Mouse (Mus musculus) olfactory bulb, adult 2 months (tissue): Measurements from ENCODE around the gene Hk2. TPM values are rescaled to one million over a fixed set of nuclear protein-coding genes. Genes with fewer than 3 reads are reported as not detected.

Source experiments
- H3K27ac ChIP-seq: fragments of 200-500 bp; 2 replicates; pipeline ENCODE4 v1.5.1; 2012; ENCODE audit warnings: low read depth, low read length; ENCODE audit not compliant: insufficient read depth
- H3K4me1 ChIP-seq: fragments of 200-500 bp; 2 replicates; pipeline ENCODE4 v1.6.1; 2012; ENCODE audit warnings: low read length; ENCODE audit not compliant: control insufficient read depth, insufficient read depth
- H3K4me3 ChIP-seq: fragments of 200-500 bp; 2 replicates; pipeline ENCODE4 v1.5.1; 2012; ENCODE audit warnings: mild to moderate bottlenecking, low read depth, low read length, moderate library complexity; ENCODE audit not compliant: insufficient read depth
- CTCF ChIP-seq: fragments of 200-500 bp; IDR thresholded peaks from 2 replicates; pipeline ENCODE4 v1.5.1; 2012; ENCODE audit warnings: low read depth, mild to moderate bottlenecking, low read length, moderate library complexity; ENCODE audit not compliant: insufficient read depth
- POLR2A ChIP-seq: fragments of 200-500 bp; IDR thresholded peaks from 2 replicates; pipeline ENCODE4 v1.6.1; 2012; ENCODE audit warnings: mild to moderate bottlenecking, low read depth, low read length, moderate library complexity; ENCODE audit not compliant: insufficient read depth
- WGBS: fragments of 180-500 bp; shearing (Covaris S2); methylation state at CpG from one replicate; pipeline ENCODE4 v1.1.7; 2018; 5-methylcytosine and 5-hydroxymethylcytosine counted together
- polyA plus RNA-seq: library from polyadenylated mRNA; stranded (reverse); fragments of >200 nt; gene quantifications from 2 replicates; pipeline ENCODE4 v1.2.4, GENCODE M21; 2012; ENCODE audit warnings: low replicate concordance; ENCODE audit not compliant: missing spikeins, insufficient read depth, insufficient read length

The Hk2 gene
- polyA plus RNA-seq, 1 experiment, result not detected

DNA sequence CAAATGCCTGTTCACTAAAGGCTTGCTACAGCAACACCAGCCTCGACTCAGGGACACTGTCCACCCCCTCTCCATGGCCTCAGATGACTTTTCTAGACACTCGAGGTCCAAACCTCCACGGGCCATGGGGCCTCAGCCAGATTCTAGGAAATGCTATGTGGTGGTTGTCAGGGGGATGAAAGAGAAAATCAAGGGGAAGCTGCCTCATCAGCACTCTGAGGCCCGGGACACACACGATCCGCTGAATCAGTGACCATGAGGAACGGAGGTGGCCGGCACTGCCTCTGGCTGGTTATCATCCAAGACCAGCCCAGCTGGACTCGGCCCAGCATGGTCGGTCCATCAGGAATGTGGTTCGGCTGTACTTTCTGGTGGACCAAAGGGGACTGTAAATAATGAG, 23.2 kb downstream of the Hk2 start:
- H3K27ac ChIP-seq, result no peak overlapping the region
- TF ChIP-seq POLR2A, result no peak
- TF ChIP-seq CTCF, result no peak
- 70% methylated on average over 11 of the region's 11 CpGs for WGBS
- no peak overlapping the region for H3K4me3 ChIP-seq
- H3K4me1 ChIP-seq, result no peaks in the 10 kb centered on the region

DNA sequence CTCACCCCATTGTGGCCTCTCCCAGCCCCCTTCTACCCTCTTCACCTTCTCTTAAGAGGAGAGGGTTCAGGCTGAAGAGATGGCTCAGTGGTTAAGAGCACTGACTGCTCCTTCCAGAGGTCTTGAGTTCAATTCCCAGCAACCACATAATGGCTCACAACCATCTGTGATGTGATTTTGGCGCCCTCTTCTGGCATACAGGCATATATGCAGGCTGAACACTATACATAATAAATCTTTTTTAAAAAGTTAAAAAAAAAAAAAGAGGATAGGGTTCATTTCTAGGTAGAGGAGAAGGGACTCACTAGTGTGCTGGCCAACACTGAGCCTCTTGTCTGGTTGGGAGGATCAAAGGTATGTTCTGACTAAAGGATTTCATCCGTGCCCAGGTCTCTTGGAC, 24.2 kb downstream of the Hk2 start:
- no peak overlapping the region for H3K27ac ChIP-seq
- no peaks in the 10 kb centered on the region for H3K4me1 ChIP-seq
- TF ChIP-seq POLR2A (no peak), CTCF (no peak)
- no peak overlapping the region for H3K4me3 ChIP-seq
- whole genome bisulfite sequencing, result 58% methylated on average over 2 of the region's 2 CpGs

- whole genome bisulfite sequencing, result 91% methylated on average over 9 of the region's 9 CpGs
- no peak for TF ChIP-seq POLR2A
- TF ChIP-seq CTCF, result no peak
Measured at GRCm38 (mm10) chr6:82748106-82748672, 26.1 kb downstream of the Hk2 start.

DNA sequence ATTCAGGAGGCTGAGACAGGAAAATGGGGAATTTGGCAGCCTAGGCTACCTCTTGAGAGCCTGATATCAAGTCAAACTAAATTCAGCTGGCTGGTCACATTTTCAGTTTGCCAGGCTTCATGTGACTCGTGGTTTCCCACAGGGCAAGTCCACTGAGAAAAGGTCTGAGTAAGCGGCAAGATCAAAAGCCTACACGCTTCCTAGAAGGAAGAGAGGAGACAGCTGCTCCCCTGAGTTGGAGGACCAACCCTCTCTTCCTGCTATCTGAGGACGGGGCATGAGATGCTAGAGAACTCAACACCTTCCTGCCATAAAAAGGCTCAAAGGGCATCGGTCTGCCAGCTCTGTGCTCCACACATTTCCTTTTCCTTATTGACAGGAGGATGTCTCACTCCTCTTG, 27.2 kb downstream of the Hk2 start:
- Histone ChIP-seq H3K4me3 (no peak overlapping the region), H3K4me1 (no peaks in the 10 kb centered on the region), H3K27ac (no peak overlapping the region)
- 74% methylated on average over 5 of the region's 5 CpGs for WGBS
- TF ChIP-seq POLR2A (no peak), CTCF (no peak)

More at GRCm38 (mm10) chr6:82748106-82748672, 26.1 kb downstream of the Hk2 start:
- Histone ChIP-seq H3K4me3 (no peak overlapping the region), H3K4me1 (no peaks in the 10 kb centered on the region), H3K27ac (no peak overlapping the region)

DNA sequence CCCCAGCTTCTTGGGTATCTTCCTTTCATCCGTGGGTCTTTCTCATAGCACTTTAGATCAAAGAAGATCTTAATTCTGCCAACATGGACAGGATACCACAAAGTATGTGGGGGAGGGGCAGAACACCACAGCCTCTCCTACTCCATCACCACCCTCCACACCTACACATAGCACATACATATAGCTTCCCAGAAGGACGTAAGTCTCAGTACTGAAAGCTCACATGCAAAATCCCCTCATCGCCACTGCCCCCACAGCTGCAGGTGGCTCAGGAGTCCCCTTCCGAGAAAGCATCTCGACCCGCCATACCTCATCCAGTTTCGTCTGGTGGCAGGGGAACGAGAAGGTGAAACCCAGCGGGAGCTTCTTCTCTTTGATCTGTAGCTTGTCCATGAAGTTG, 29.7 kb downstream of the Hk2 start:
- no peak overlapping the region for H3K4me3 ChIP-seq
- WGBS, result 91% methylated on average over 9 of the region's 9 CpGs
- no peak overlapping the region for H3K27ac ChIP-seq
- no peak for TF ChIP-seq CTCF
- TF ChIP-seq POLR2A, result no peak
- no peaks in the 10 kb centered on the region for H3K4me1 ChIP-seq

DNA sequence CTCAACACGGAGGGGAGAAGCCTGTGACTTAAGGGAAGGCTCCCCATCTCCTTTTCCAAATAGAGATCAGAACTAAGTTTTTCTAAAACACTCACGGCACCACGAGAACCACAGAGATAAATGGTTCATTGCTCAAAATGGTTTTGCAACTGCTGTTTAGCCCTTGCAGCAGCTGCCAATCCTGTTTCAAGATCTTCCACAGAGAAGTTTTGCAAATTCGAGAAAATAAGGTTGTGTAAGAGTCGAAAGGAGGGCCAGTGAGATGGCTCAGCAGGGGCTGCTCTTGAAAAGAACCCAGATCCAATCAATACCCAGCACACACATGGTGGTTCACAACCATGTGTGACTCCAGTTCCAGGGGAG, 32.8 kb downstream of the Hk2 start:
- peaks cover 5% of the 10 kb centered on the region; the same call in 1 of the 2 replicates for H3K4me1 ChIP-seq
- H3K27ac ChIP-seq, result no peak overlapping the region
- H3K4me3 ChIP-seq, result no peak overlapping the region
- TF ChIP-seq POLR2A, result no peak
- no peak for TF ChIP-seq CTCF
- WGBS, result 87% methylated on average over 5 of the region's 5 CpGs

DNA sequence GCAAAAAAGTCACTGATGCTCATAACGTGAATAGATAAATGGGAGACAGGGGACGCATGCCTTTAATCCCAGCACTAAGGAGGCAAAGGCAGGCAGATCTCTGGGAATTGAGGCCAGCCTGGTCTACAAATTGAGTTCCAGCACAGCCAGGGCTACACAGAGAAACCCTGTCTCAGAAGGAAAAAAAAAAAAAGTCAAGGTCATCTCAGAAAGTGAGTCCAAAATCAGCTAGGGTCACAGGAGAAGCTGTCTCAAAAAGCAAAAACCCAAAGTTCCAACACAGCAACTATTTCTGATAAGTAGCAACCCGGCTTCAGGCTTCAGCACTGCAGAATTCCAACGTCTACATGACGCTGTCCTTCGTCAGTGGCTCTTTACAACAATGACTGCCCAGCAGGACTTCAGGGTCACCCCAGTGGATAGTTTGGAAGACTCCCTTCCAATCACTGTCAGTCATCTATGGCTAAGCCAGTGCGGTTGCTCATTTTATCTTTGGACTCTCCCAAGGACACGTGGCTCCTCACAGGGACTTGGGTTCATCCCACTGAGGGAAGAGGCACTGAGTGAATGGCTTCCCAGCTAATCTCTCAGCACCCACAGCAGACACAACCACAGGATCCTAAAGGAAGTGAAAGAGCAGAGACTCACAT, 33.3 kb downstream of the Hk2 start:
- H3K27ac ChIP-seq, result no peak overlapping the region
- no peak for TF ChIP-seq CTCF
- no peak for TF ChIP-seq POLR2A
- H3K4me1 ChIP-seq, result peaks cover 5% of the 10 kb centered on the region; the same call in 1 of the 2 replicates
- H3K4me3 ChIP-seq, result no peak overlapping the region
- 92% methylated on average over 8 of the region's 8 CpGs for WGBS

DNA sequence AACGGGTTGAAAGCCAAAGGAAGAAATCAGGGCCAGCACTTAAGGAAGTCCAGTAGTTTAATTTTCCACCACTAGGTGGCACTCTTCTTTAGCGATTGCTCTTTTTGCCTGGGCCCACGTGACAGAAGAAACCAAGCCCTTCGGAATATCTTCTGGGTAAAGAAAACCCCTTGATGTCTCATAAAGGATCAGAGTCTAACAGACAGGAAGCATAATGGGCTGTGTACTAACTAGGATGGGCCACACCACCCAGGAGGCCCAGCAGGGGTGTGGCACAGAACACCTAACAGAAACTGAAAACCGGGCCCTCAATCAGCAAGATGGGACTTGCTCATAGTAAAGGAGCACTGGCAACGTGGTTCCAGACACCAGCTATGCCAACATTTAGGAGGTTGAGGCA, 34.0 kb downstream of the Hk2 start:
- WGBS, result 18% methylated on average over 6 of the region's 6 CpGs
- H3K4me3 ChIP-seq, result no peak overlapping the region

GRCm38 (mm10) chr6:82737634-82738540, 36.4 kb downstream of the Hk2 start:
- H3K4me1 ChIP-seq, result peaks cover 5% of the 10 kb centered on the region; the same call in 1 of the 2 replicates
- H3K4me3 ChIP-seq, result no peak overlapping the region
- no peak overlapping the region for H3K27ac ChIP-seq
- TF ChIP-seq POLR2A (no peak), CTCF (no peak)
- WGBS, result 96% methylated on average over 27 of the region's 27 CpGs

More for the DNA sequence above, 34.0 kb downstream of the Hk2 start:
- Histone ChIP-seq H3K27ac (no peak overlapping the region), H3K4me1 (peaks cover 5% of the 10 kb centered on the region; the same call in 1 of the 2 replicates)
- TF ChIP-seq CTCF, result no peak
- TF ChIP-seq POLR2A, result no peak
